Mouse (Mus musculus) testis, adult 2 months (tissue): ENCODE data around the gene Nepn. TPM values are rescaled to one million over a fixed set of nuclear protein-coding genes. Genes with fewer than 3 reads are reported as not detected.

Experiments
- H3K27ac ChIP-seq: fragments of 200-500 bp; 2 replicates; pipeline ENCODE4 v1.5.1; 2012; ENCODE audit warnings: low read depth, low read length; ENCODE audit not compliant: control insufficient read depth, insufficient read depth
- H3K27me3 ChIP-seq: fragments of 200-500 bp; 2 replicates; pipeline ENCODE4 v1.6.1; 2012; ENCODE audit warnings: mild to moderate bottlenecking, low read length, moderate library complexity; ENCODE audit not compliant: control insufficient read depth, insufficient read depth
- H3K36me3 ChIP-seq: fragments of 200-500 bp; 2 replicates; pipeline ENCODE4 v1.6.1; 2012; ENCODE audit warnings: mild to moderate bottlenecking, low read length; ENCODE audit not compliant: control insufficient read depth, insufficient read depth
- H3K4me1 ChIP-seq: fragments of 200-500 bp; 2 replicates; pipeline ENCODE4 v1.6.1; 2012; ENCODE audit warnings: low read length; ENCODE audit not compliant: control insufficient read depth, insufficient read depth
- H3K4me3 ChIP-seq: fragments of 200-500 bp; 2 replicates; pipeline ENCODE4 v1.5.1; 2012; ENCODE audit warnings: low read depth, mild to moderate bottlenecking, low read length, moderate library complexity, mixed read lengths; ENCODE audit not compliant: control insufficient read depth
- CTCF ChIP-seq: fragments of 200-500 bp; IDR thresholded peaks from 2 replicates; pipeline ENCODE4 v1.5.1; 2012; ENCODE audit warnings: low read depth, mild to moderate bottlenecking, inconsistent platforms, low read length, moderate library complexity; ENCODE audit not compliant: control insufficient read depth, insufficient read depth, insufficient replicate concordance
- POLR2A ChIP-seq: fragments of 200-500 bp; IDR thresholded peaks from 2 replicates; pipeline ENCODE4 v1.6.1; 2012; ENCODE audit warnings: low read depth, mild to moderate bottlenecking, inconsistent platforms, low read length, moderate library complexity; ENCODE audit not compliant: control insufficient read depth
- polyA plus RNA-seq: library from polyadenylated mRNA; depleted of rRNA; stranded (reverse); fragments of >200 nt; gene quantifications from 2 replicates; pipeline ENCODE4 v1.2.3, GENCODE M21; 2012; rRNA removed

The Nepn gene
- polyA plus RNA-seq, 1 experiment = not detected

DNA sequence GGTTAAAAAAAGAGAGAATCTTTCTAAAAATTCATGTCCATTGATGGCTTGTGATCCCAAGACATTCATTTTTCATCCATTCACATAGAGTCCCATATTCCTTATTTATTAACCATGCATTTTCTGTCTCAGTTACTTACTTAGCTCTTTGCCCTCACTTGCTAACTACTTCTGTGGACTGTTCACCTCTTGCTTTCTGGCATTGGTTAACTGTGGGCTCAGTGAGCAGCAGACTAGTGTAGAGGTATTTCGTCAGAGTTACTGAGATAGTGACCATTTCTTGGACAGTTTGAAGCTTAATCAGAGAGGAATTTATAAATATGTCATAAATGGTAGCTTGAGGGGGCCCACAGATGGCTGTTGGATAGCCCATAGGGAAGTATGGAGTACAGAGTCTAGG is 42.2 kb downstream of the Nepn start:
- Histone ChIP-seq H3K27me3 (no peaks in the 10 kb centered on the region), H3K27ac (no peak overlapping the region), H3K4me1 (no peaks in the 10 kb centered on the region), H3K4me3 (no peak overlapping the region), H3K36me3 (peaks cover 1% of the 10 kb centered on the region; the same call in 1 of the 2 replicates)
- TF ChIP-seq CTCF = no peak
- no peak for TF ChIP-seq POLR2A

DNA sequence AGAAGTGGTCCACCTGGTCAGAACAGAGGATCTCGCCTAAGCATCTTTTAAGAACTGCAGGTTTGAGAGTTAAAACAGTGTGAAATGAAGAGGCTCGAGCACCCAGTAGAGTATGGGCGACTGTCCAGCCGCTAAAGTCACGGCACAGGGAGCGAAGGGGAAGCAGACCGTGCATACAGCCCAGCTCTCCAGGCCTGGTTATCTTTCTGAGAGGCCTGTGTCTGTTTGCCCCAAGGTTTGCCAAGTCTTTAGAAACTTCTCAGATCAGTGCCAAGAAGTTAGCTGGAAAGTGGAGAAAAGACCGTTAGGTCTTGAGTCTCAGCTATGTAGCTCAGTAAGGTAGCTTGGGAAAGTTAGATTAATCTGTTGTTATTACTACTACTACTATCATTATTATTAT is 46.1 kb downstream of the Nepn start:
- peaks cover 3% of the 10 kb centered on the region; the same call in 1 of the 2 replicates for H3K36me3 ChIP-seq
- H3K27me3 ChIP-seq = no peaks in the 10 kb centered on the region
- no peak overlapping the region for H3K4me3 ChIP-seq
- H3K4me1 ChIP-seq = no peaks in the 10 kb centered on the region
- TF ChIP-seq POLR2A = no peak
- no peak for TF ChIP-seq CTCF
- H3K27ac ChIP-seq = no peak overlapping the region

Other genes starting within 250 kb of the Nepn start
- gene Ros1, start 193.7 kb upstream of the Nepn start, polyA plus RNA-seq = 0.16 and 0.21 TPM in 2 replicates
- 1.7 and 2.0 TPM in 2 replicates for gene Dcbld1, start 155.4 kb upstream of the Nepn start, polyA plus RNA-seq
- not detected in 2 replicates for gene Gm26741, start 30.2 kb upstream of the Nepn start, polyA plus RNA-seq
- gene Gopc, start 6.8 kb upstream of the Nepn start, polyA plus RNA-seq = 4.9 and 5.7 TPM in 2 replicates
- gene Nus1, start 28.6 kb downstream of the Nepn start, polyA plus RNA-seq = 7.3 and 8.3 TPM in 2 replicates